Mouse (Mus musculus) WW6 (cell line): ENCODE results near the gene Bcat2.
A peak's percentile ranks its signal among the peaks of the same experiment; 100 is the strongest.

ENCODE experiments used
- DNase-seq: peaks from one replicate; pipeline ENCODE4 v3.0.0-alpha.2; 2013; ENCODE audit warnings: low read depth, low spot score

The Bcat2 gene

DNA sequence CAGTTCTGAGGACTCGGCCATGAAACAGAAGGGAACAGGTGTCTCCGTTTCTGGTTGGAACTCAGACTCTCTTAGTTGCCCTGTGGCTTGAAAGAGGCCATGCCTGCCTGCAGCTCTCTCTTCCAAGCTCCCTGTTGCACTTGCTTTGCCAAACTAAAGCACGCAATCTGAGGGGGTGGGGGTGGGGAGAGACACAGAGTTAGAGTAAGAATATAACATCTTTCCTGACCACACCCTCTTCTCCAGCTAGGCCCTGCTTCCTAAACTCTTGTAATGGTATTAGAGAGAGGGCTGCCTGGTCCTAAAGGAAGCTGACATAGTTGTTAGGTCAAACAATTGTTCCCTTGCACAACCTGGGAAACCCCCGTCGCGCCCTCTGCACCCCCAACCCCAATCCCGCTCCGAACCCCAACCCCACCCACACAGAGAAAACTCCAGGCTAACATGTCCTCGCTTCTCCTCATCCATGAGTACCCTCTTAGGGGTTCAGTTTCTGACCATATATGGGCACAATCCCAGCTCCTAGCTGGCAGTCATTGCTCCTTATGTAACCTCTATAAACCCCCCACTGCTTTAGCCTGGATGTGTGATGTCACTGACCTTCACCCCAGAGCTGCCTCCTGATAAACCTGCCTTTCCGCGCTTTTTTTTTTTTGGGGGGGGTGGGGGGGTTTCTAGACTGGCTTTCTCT lies 19.0 kb upstream of the Bcat2 start:
- DNase-seq = no peak

GRCm38 (mm10) chr7:45551512-45551883 lies 18.5 kb upstream of the Bcat2 start:
- peak; percentile 74 for DNase-seq

DNA sequence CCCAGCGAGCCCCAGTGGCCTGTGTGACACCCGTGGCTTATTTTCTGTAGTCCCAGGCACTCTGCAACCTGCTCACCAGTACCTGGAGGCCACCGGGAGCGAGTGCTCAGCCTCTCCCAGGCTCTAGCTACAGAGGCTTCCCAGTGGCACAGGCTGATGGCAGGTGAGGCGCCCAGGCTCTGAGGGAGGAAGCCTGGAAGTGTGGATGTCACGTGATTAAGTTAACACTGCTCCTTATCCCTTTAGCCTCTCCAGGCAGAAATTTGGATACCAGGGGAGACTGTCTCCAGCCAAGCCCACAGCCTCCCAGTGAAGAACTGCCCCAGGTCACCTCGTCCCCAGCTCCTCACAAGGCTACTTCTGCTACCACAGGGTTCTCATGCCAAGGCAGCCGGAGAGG lies 16.4 kb upstream of the Bcat2 start:
- no peak for DNase-seq

GRCm38 (mm10) chr7:45553990-45554389 lies 16.0 kb upstream of the Bcat2 start:
- DNase-seq = no peak

DNA sequence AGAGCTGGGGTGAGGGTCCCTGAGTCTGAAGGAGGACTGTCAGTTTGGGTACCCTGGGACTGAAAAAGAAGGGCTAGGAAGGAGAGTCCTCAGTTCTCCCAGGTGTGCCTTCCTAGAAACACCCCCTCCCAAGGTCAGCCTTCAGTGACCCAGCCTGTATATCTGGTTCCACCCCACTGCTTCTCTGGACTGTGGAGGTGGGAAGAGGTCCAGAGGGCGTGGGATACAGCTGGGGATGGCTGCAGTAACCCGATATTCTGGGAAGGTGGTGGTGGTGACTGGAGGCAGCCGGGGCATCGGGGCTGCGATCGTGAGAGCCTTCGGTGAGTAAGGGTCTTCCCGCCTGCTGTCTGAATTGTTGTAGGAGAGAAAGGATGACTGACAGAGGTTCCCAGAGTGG lies 15.2 kb upstream of the Bcat2 start, which contains the start of gene Hsd17b14:
Gene Hsd17b14 (plus strand): TSS at position 150 of the 400 bp plus-strand sequence.
- DNase-seq = no peak

GRCm38 (mm10) chr7:45555787-45556186 lies 14.2 kb upstream of the Bcat2 start:
- DNase-seq = no peak

- no peak for DNase-seq
These were observed 11.0 kb upstream of the Bcat2 start for GRCm38 (mm10) chr7:45558907-45559306.

DNA sequence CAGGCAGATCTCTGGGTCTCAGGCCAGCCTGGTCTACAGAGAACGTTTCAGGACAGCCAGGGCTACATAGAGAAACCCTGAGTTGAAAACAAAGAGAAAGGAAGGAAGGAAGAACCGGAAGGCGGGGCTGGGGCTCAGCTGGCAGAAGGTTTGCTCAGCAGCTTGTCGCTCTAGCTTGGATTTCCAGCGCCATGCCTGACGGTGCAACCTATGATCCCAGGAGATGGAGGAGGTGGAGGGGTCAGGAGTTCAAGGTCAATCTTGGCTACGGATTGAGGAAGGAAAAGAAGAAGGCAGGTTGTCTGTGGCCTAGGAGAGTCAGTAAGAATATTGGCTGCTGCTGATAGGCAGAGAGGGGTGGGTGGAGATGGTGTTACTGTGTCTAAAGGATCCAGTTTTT lies 9.7 kb upstream of the Bcat2 start:
- no peak for DNase-seq

DNA sequence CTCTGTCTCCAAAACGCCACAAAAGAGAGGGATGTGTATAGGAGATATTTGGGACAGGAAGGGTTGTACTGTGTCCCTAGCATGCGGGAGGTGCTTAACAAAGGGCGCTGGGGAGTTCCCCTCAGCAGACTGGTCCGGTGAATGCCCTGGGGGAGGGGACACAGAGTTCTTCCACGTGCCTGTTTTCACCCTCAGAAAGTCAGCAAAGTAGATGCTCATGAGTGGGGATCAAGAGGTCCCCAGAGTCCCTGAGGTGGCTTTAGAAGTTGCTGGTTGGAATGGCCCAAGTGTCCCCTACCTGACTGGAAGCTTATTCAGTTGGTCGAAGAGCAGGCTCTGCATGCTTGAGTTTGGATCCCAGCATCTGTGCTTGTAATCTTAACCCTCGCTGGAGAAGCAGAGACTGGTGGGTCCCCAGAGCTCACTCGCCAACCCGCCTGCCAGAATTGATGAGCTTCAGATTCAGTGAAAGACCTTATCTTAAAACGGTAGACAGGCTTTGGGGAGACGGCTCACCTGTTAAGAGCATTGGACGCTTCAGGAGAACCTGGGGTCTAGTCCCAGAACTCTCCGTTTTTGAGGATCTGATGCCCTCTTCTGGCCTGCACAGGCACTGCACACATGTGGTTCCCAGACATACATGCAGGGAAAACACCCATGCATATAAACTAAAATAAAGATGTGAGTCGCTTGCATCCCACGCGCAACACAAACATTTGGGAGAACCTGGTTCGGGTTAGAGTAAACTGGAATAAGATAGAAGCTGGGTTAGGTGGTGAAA lies 8.9 kb upstream of the Bcat2 start:
- no peak for DNase-seq

- no peak for DNase-seq
These were observed 8.1 kb upstream of the Bcat2 start for GRCm38 (mm10) chr7:45561624-45562520.

- no peak for DNase-seq
These were observed 5.1 kb upstream of the Bcat2 start for GRCm38 (mm10) chr7:45564811-45565210.

GRCm38 (mm10) chr7:45565446-45565845 lies 4.5 kb upstream of the Bcat2 start:
- DNase-seq = no peak

DNA sequence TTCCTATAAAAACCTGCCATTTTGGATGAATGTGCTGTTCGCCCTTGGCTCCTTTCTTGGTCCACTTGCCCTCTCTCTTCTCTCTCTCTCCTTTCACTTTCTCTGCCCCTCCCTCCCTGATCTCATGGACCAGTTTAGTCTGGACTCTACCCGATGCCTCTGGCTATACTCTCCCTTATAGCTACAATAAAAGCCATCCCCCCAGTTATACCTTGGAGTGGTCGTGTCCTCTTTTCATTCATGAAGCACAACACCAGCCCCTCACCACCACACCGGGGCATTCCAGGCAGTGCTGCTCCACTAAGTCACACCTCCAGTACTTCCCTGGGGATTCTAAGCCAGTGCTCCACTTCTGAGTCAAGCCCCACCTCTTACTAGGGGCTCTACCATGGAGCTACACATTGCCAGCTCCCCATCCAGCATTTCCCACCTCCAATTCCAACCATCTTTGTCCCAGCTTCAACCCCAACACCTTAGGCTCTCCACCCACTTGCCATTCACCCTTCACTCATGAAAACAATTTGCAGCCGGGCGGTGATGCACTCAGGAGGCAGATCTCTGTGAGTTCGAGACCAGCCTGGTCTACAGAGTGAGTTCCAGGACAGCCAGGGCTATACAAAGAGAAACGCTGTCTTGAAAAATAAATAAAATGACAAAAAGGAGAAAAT lies 2.7 kb upstream of the Bcat2 start:
- DNase-seq = no peak

- peak; percentile 86 for DNase-seq
These were observed 2.0 kb upstream of the Bcat2 start for GRCm38 (mm10) chr7:45567780-45568516.

DNA sequence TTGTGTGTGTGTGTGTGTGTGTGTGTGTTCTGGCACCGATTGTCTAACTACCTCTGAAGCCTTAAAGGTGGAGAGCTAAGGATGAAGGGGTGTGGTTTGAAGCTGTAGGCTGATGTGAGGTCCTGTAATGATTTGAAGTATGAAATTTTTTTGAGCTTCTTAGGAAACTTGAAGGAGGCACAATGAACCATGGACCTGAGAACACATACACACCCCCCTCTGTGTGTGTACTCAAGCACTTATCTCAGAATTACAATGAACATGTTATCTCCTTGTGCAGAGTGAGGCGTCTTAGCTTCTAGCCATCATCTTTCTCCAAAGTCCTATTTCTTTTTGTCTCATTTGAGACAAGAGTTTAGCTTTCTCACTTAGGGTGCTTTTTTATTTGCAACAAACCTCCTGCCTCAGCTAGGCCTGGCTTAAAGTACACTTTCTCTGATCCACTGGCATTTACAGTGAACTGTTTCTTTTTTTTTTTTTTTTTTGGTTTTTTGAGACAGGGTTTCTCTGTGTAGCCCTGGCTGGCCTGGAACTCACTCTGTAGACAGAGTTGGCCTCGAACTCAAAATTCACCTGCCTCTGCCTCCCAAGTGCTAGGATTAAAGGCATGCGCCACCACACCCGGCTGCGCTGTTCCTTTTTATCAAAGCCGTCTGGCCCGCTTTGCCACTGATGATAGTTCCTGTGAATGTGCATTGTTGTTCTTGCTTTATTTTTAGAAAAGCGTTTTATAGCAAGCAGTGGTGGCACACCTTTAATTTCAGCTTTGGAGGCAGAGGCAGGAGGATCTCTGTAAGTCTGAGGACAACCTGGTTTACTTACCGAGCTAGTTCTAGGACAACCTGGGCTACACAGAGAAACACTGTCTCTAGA lies 1.1 kb upstream of the Bcat2 start:
- no peak for DNase-seq

GRCm38 (mm10) chr7:45571966-45572365 lies 2.0 kb downstream of the Bcat2 start:
- DNase-seq = no peak

- DNase-seq = no peak
These were observed 4.0 kb downstream of the Bcat2 start for GRCm38 (mm10) chr7:45573954-45574353.

GRCm38 (mm10) chr7:45574472-45575379 lies 4.8 kb downstream of the Bcat2 start:
- no peak for DNase-seq

DNA sequence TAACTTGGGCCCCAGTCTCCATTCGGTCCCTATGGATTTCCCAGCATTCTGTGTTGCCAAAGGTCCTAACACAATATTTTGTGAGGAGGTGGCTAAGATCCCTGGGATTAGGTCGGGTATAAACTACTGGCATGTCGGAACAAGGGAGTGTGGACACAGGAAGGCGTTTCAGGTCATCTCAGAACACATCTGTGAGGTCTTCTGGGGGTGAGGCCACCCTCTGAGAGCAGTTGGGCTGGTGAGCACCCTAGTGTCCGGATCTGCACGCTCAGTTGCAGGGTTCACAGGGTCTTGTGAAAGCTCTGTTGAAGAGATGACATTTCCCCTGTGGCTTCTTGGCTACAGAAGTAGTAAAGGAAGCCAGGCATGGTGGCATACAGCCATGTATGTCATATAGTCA lies 16.0 kb downstream of the Bcat2 start:
- DNase-seq = no peak
